ENCODE assay signal across 23 mouse cellular contexts in the genomic region with DNA sequence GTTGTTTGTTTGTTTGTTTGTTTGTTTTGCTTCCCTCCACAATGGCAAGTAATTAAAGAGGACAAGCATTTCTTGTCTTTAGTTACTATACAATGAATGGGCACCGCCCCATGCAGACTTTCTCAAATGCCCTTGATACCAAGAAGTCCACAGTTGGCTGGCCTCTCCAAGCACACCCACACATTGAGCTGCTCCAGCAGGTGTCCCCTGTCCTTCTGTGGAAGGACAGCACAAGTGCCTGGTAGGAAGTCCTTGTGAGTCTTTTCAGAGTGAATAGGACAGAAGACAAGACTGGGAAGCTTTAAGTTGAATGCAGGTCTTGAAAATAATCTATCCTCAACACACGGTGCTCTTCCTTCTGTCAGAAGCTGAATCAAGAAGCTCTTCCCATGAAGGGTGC.
A peak's percentile ranks its signal among the peaks of the same experiment; 100 is the strongest.
DNase-seq lines count a peak whose midpoint lies in the region; ATAC-seq and TF ChIP-seq lines count a peak whose summit lies in the region.
"Had no signal": no experiment of that assay in that cellular context is flagged by ENCODE, and none has a peak within 500 bp of the region (broad histone marks: within the 10 kb centered on the region; RNA-seq: fewer than 3 reads in every experiment).

No protein-coding gene starts in this region.

- peaks cover 12% of the 10 kb centered on the region for H3K4me1 ChIP-seq in heart, embryonic 10.5 days
- H3K4me1 ChIP-seq in hindbrain, embryonic 13.5 days (replicated peaks) = peaks cover 18% of the 10 kb centered on the region
- no peaks in the 10 kb centered on the region for H3K4me1 ChIP-seq in hindbrain, postnatal 0 days (ENCODE audit: insufficient read depth, low read length)
- H3K4me1 ChIP-seq: embryonic facial prominence, embryonic 12.5 days had no signal

- H3K4me3 ChIP-seq in heart, embryonic 10.5 days = no peak overlapping the region
- H3K4me3 ChIP-seq in hindbrain, embryonic 13.5 days = no peak overlapping the region
- no peak overlapping the region for H3K4me3 ChIP-seq in hindbrain, postnatal 0 days (ENCODE audit: low read length)
- H3K4me3 ChIP-seq in myocyte = no peak overlapping the region
- H3K4me3 ChIP-seq: embryonic facial prominence, embryonic 10.5 days; embryonic facial prominence, embryonic 12.5 days; forebrain, embryonic 13.5 days; forebrain, embryonic 15.5 days had no signal

- H3ac ChIP-seq in myocyte (ENCODE audit: control insufficient read depth, insufficient read length) = no peak overlapping the region

- DNase-seq in heart, adult 11 months = peak; percentile 67
- DNase-seq in heart, embryonic 10.5 days (ENCODE audit: low spot score) = no peak
- DNase-seq in hindbrain, postnatal 0 days (ENCODE audit: low spot score) = no peak
- DNase-seq: adrenal gland, adult 8-10 months; adrenal gland, postnatal 14 days; adrenal gland, postnatal 36 days; B cell, adult 2 months; cerebellum, adult 11-12 months; cerebellum, adult 2 months; cerebellum, adult 9-10 months; cerebellum, postnatal 10 days; cerebellum, postnatal 25 days had no signal

- WGBS in heart, embryonic 10.5 days = 91% methylated on average over 2 of the region's 2 CpGs
- WGBS in hindbrain, embryonic 13.5 days = 88% methylated on average over 2 of the region's 2 CpGs
- 81% methylated on average over 2 of the region's 2 CpGs for WGBS in hindbrain, postnatal 0 days

- H3K4me2 ChIP-seq in hindbrain, embryonic 13.5 days = no peak overlapping the region
- no peak overlapping the region for H3K4me2 ChIP-seq in hindbrain, postnatal 0 days (ENCODE audit: low read depth, low read length)
- no peak overlapping the region for H3K4me2 ChIP-seq in myocyte (ENCODE audit: low read depth)
- H3K4me2 ChIP-seq: embryonic facial prominence, embryonic 12.5 days; forebrain, embryonic 13.5 days; forebrain, embryonic 15.5 days had no signal

- TF ChIP-seq CTCF in hindbrain, postnatal 0 days (IDR thresholded peaks at IDR 0.05; ENCODE audit: low read depth) = no peak

- no peak for TF ChIP-seq POLR2A in myocyte (IDR thresholded peaks at IDR 0.05; ENCODE audit: insufficient read length, low read depth)

- no peaks in the 10 kb centered on the region for H3K79me2 ChIP-seq in myocyte (ENCODE audit: control insufficient read depth, insufficient read depth)

- H3K36me3 ChIP-seq in heart, embryonic 10.5 days = no peaks in the 10 kb centered on the region
- H3K36me3 ChIP-seq in hindbrain, embryonic 13.5 days = no peaks in the 10 kb centered on the region
- H3K36me3 ChIP-seq in hindbrain, postnatal 0 days (ENCODE audit: insufficient read depth, low read length) = no peaks in the 10 kb centered on the region
- H3K36me3 ChIP-seq in myocyte (ENCODE audit: control insufficient read depth, insufficient read depth) = peaks cover 4% of the 10 kb centered on the region
- H3K36me3 ChIP-seq: embryonic facial prominence, embryonic 10.5 days; embryonic facial prominence, embryonic 12.5 days; forebrain, embryonic 15.5 days; G1E had no signal

- ATAC-seq in hindbrain, embryonic 13.5 days (ENCODE audit: low FRiP score) = no peak
- no peak for ATAC-seq in hindbrain, postnatal 0 days
- ATAC-seq: activated CD4-positive, CD25-positive, alpha-beta regulatory T cell, adult 4 months; CD4-positive, CD25-positive, alpha-beta regulatory T cell, adult 4 months; forebrain, embryonic 13.5 days; forebrain, embryonic 15.5 days; Patski had no signal

- H3K27ac ChIP-seq in heart, embryonic 10.5 days = no peak overlapping the region
- 0 out of 2 replicates have a peak overlapping the region, but pooled peaks have one; percentile 37 for H3K27ac ChIP-seq in hindbrain, embryonic 13.5 days
- H3K27ac ChIP-seq in hindbrain, postnatal 0 days = no peak overlapping the region
- H3K27ac ChIP-seq: embryonic facial prominence, embryonic 10.5 days; embryonic facial prominence, embryonic 12.5 days; forebrain, embryonic 13.5 days; forebrain, embryonic 15.5 days had no signal

- no peak overlapping the region for H3K9ac ChIP-seq in hindbrain, embryonic 13.5 days
- H3K9ac ChIP-seq in hindbrain, postnatal 0 days (replicated peaks; ENCODE audit: low read length) = no peak overlapping the region
- H3K9ac ChIP-seq: embryonic facial prominence, embryonic 12.5 days; forebrain, embryonic 13.5 days; forebrain, embryonic 15.5 days had no signal

- H3K9me3 ChIP-seq in heart, embryonic 10.5 days = no peaks in the 10 kb centered on the region
- H3K9me3 ChIP-seq in hindbrain, embryonic 13.5 days = no peaks in the 10 kb centered on the region
- H3K9me3 ChIP-seq in hindbrain, postnatal 0 days (ENCODE audit: low read length) = no peaks in the 10 kb centered on the region
- H3K9me3 ChIP-seq: embryonic facial prominence, embryonic 10.5 days; embryonic facial prominence, embryonic 12.5 days; forebrain, embryonic 13.5 days; forebrain, embryonic 15.5 days; G1E had no signal

- no peaks in the 10 kb centered on the region for H3K27me3 ChIP-seq in heart, embryonic 10.5 days (ENCODE audit: insufficient read depth, poor library complexity, severe bottlenecking)
- no peaks in the 10 kb centered on the region for H3K27me3 ChIP-seq in hindbrain, embryonic 13.5 days
- no peaks in the 10 kb centered on the region for H3K27me3 ChIP-seq in hindbrain, postnatal 0 days (ENCODE audit: insufficient read depth, low read length)
- no peaks in the 10 kb centered on the region for H3K27me3 ChIP-seq in myocyte (ENCODE audit: control insufficient read depth, insufficient read depth, insufficient read length)
- H3K27me3 ChIP-seq: CH12.LX; embryonic facial prominence, embryonic 12.5 days; forebrain, embryonic 13.5 days; forebrain, embryonic 15.5 days; Patski had no signal

TF ChIP-seq in myocyte, 11 proteins besides CTCF, POLR2A, EP300 and RAD21:
- TF ChIP-seq E2F4 (IDR thresholded peaks at IDR 0.05; ENCODE audit: insufficient read depth) (no peak), TCF3 (IDR thresholded peaks at IDR 0.05; ENCODE audit: insufficient read length, low read depth) (no peak), REST (IDR thresholded peaks at IDR 0.05; ENCODE audit: insufficient read depth, insufficient read length) (no peak), MAX (IDR thresholded peaks at IDR 0.05; ENCODE audit: low read depth) (no peak), USF1 (IDR thresholded peaks at IDR 0.05; ENCODE audit: low read depth) (no peak), MYOG (IDR thresholded peaks at IDR 0.05; ENCODE audit: control insufficient read depth in 1 of 3, insufficient read depth in 1 of 3, insufficient read length in 2 of 3, low read depth in 2 of 3) (peak in 1 of 3 experiments; percentile 36), MYOD1 (IDR thresholded peaks at IDR 0.05; ENCODE audit: control insufficient read depth in 1 of 3, insufficient read length in 2 of 3, low read depth in 2 of 3) (peak in 2 of 3 experiments; percentile 67 to 86), SRF (IDR thresholded peaks at IDR 0.05; ENCODE audit: control insufficient read depth, insufficient read length, low read depth) (no peak), TCF12 (IDR thresholded peaks at IDR 0.05; ENCODE audit: insufficient read depth, poor library complexity, severe bottlenecking) (peak; percentile 28)
